Mouse (Mus musculus): ENCODE data around the gene Maged2. TPM values are rescaled to one million over a fixed set of nuclear protein-coding genes. Genes with fewer than 3 reads are reported as not detected.
"Not testable (repeated sequence)": the region's sequence is repeated elsewhere in the genome, so short reads cannot be mapped to it uniquely, and the experiment has no call there.

Maged2 gene
- 538 and 543 TPM in 2 replicates for polyA plus RNA-seq (2016; fragmentation: Nextera tagmentation; extraction: Ambion mirVana)

- Histone ChIP-seq H3K9ac (replicated peaks) (peak within 1 kb of the TSS; percentile 56), H3K27me3 (peaks cover 33% of the 10 kb centered on the region), H3K4me3 (replicated peaks) (peak within 1 kb of the TSS; percentile 49), H3K4me1 (replicated peaks) (peaks cover 9% of the 10 kb centered on the region; the same call in 1 of the 2 replicates), H3K27ac (peak within 1 kb of the TSS; percentile 87), H3K36me3 (peaks cover 30% of the 10 kb centered on the region), H3K9me3 (no peaks in the 10 kb centered on the region), H3K4me2 (peak within 1 kb of the TSS; percentile 54)
- WGBS: 18% methylated on average over 7 of the region's 7 CpGs
- ATAC-seq (ENCODE audit: insufficient number of reproducible peaks, insufficient read depth, low FRiP score, low TSS enrichment, low read depth): peak; percentile 54
Measured at GRCm38 (mm10) chrX:150814139-150814469, at the start of gene Maged2. Gene Maged2 (minus strand): TSS chrX:150814345.

- Histone ChIP-seq H3K27ac (no peak overlapping the region), H3K4me3 (replicated peaks) (no peak overlapping the region), H3K4me1 (replicated peaks) (no peaks in the 10 kb centered on the region), H3K36me3 (no peaks in the 10 kb centered on the region), H3K9me3 (no peaks in the 10 kb centered on the region), H3K4me2 (no peak overlapping the region), H3K27me3 (peaks cover 29% of the 10 kb centered on the region), H3K9ac (replicated peaks) (no peak overlapping the region)
- 79% methylated on average over 8 of the region's 8 CpGs for WGBS
- ATAC-seq (ENCODE audit: insufficient number of reproducible peaks, insufficient read depth, low FRiP score, low TSS enrichment, low read depth): no peak
Measured at GRCm38 (mm10) chrX:150848230-150848629, 34.1 kb upstream of the Maged2 start.

GRCm38 (mm10) chrX:150845480-150846205 lies 31.5 kb upstream of the Maged2 start:
- not testable (repeated sequence) for H3K9me3 ChIP-seq; H3K36me3 ChIP-seq; H3K9ac ChIP-seq (replicated peaks); H3K4me3 ChIP-seq (replicated peaks); H3K4me1 ChIP-seq (replicated peaks); H3K4me2 ChIP-seq
- peaks cover 12% of the 10 kb centered on the region for H3K27me3 ChIP-seq
- peak overlapping the region; percentile 70; the same call in 1 of the 2 replicates for H3K27ac ChIP-seq
- ATAC-seq (ENCODE audit: insufficient number of reproducible peaks, insufficient read depth, low FRiP score, low TSS enrichment, low read depth): peak; percentile 96
- 68% methylated on average over 4 of the region's 10 CpGs for WGBS

GRCm38 (mm10) chrX:150843257-150843656 lies 29.1 kb upstream of the Maged2 start:
- 86% methylated on average over 2 of the region's 4 CpGs for WGBS

GRCm38 (mm10) chrX:150830297-150830696 lies 16.2 kb upstream of the Maged2 start:
- no peak overlapping the region for H3K4me3 ChIP-seq (replicated peaks)
- H3K27ac ChIP-seq: no peak overlapping the region
- no peaks in the 10 kb centered on the region for H3K9me3 ChIP-seq
- H3K27me3 ChIP-seq: peaks cover 38% of the 10 kb centered on the region
- no peak overlapping the region for H3K4me2 ChIP-seq
- no peaks in the 10 kb centered on the region for H3K4me1 ChIP-seq (replicated peaks)
- no peaks in the 10 kb centered on the region for H3K36me3 ChIP-seq
- no peak for ATAC-seq (ENCODE audit: insufficient number of reproducible peaks, insufficient read depth, low FRiP score, low TSS enrichment, low read depth)
- WGBS: 86% methylated on average over 4 of the region's 4 CpGs
- no peak overlapping the region for H3K9ac ChIP-seq (replicated peaks)

More at GRCm38 (mm10) chrX:150843257-150843656, 29.1 kb upstream of the Maged2 start:
- not testable (repeated sequence) for H3K4me2 ChIP-seq; ATAC-seq (ENCODE audit: insufficient number of reproducible peaks, insufficient read depth, low FRiP score, low TSS enrichment, low read depth); H3K27ac ChIP-seq; H3K4me3 ChIP-seq (replicated peaks); H3K36me3 ChIP-seq; H3K4me1 ChIP-seq (replicated peaks); H3K9me3 ChIP-seq; H3K9ac ChIP-seq (replicated peaks)
- peaks cover 10% of the 10 kb centered on the region for H3K27me3 ChIP-seq

GRCm38 (mm10) chrX:150817278-150817677 lies 3.1 kb upstream of the Maged2 start:
- no peak for ATAC-seq (ENCODE audit: insufficient number of reproducible peaks, insufficient read depth, low FRiP score, low TSS enrichment, low read depth)
- no peak overlapping the region for H3K9ac ChIP-seq (replicated peaks)
- H3K4me1 ChIP-seq (replicated peaks): 0 out of 2 replicates have a peak, but pooled peaks cover 2% of the 10 kb centered on the region
- no peaks in the 10 kb centered on the region for H3K36me3 ChIP-seq
- no peak overlapping the region for H3K27ac ChIP-seq
- H3K4me2 ChIP-seq: no peak overlapping the region
- no peak overlapping the region for H3K4me3 ChIP-seq (replicated peaks)
- H3K27me3 ChIP-seq: peaks cover 26% of the 10 kb centered on the region
- H3K9me3 ChIP-seq: no peaks in the 10 kb centered on the region

GRCm38 (mm10) chrX:150815601-150816000 lies 1.5 kb upstream of the Maged2 start:
- no peak overlapping the region for H3K4me2 ChIP-seq
- H3K9me3 ChIP-seq: no peaks in the 10 kb centered on the region
- no peak overlapping the region for H3K4me3 ChIP-seq (replicated peaks)
- H3K4me1 ChIP-seq (replicated peaks): peaks cover 9% of the 10 kb centered on the region; the same call in 1 of the 2 replicates
- peaks cover 15% of the 10 kb centered on the region for H3K36me3 ChIP-seq
- no peak overlapping the region for H3K27ac ChIP-seq
- 68% methylated on average over 1 of the region's 1 CpGs for WGBS
- no peak overlapping the region for H3K9ac ChIP-seq (replicated peaks)
- no peak for ATAC-seq (ENCODE audit: insufficient number of reproducible peaks, insufficient read depth, low FRiP score, low TSS enrichment, low read depth)
- H3K27me3 ChIP-seq: peaks cover 30% of the 10 kb centered on the region

- H3K27me3 ChIP-seq: peaks cover 33% of the 10 kb centered on the region
- 16% methylated on average over 14 of the region's 16 CpGs for WGBS
Measured at GRCm38 (mm10) chrX:150813464-150814138, 544 bp downstream of the Maged2 start.

GRCm38 (mm10) chrX:150812787-150813298 lies 1.3 kb downstream of the Maged2 start:
- Histone ChIP-seq H3K4me2 (peak overlapping the region; percentile 66), H3K9me3 (no peaks in the 10 kb centered on the region), H3K9ac (replicated peaks) (peak overlapping the region; percentile 57), H3K4me1 (replicated peaks) (peaks cover 9% of the 10 kb centered on the region; the same call in 1 of the 2 replicates), H3K4me3 (replicated peaks) (peak overlapping the region; percentile 49), H3K36me3 (peaks cover 42% of the 10 kb centered on the region), H3K27ac (peak overlapping the region; percentile 87), H3K27me3 (peaks cover 29% of the 10 kb centered on the region; the same call in 1 of the 2 replicates)
- peak; percentile 96 for ATAC-seq (ENCODE audit: insufficient number of reproducible peaks, insufficient read depth, low FRiP score, low TSS enrichment, low read depth)
- WGBS: 21% methylated on average over 24 of the region's 24 CpGs

More at GRCm38 (mm10) chrX:150813464-150814138, 544 bp downstream of the Maged2 start:
- Histone ChIP-seq H3K4me1 (replicated peaks) (peaks cover 9% of the 10 kb centered on the region; the same call in 1 of the 2 replicates), H3K27ac (peak overlapping the region; percentile 87), H3K36me3 (peaks cover 35% of the 10 kb centered on the region), H3K9me3 (no peaks in the 10 kb centered on the region), H3K4me3 (replicated peaks) (peak overlapping the region; percentile 49), H3K9ac (replicated peaks) (peak overlapping the region; percentile 56), H3K4me2 (peak overlapping the region; percentile 54)
- ATAC-seq (ENCODE audit: insufficient number of reproducible peaks, insufficient read depth, low FRiP score, low TSS enrichment, low read depth): no peak; the same call in none of the 2 replicates

- ATAC-seq (ENCODE audit: insufficient number of reproducible peaks, insufficient read depth, low FRiP score, low TSS enrichment, low read depth); H3K4me2 ChIP-seq; H3K9me3 ChIP-seq; H3K4me3 ChIP-seq (replicated peaks); H3K27ac ChIP-seq; H3K4me1 ChIP-seq (replicated peaks); H3K9ac ChIP-seq (replicated peaks); H3K36me3 ChIP-seq: not testable (repeated sequence)
- peaks cover 10% of the 10 kb centered on the region for H3K27me3 ChIP-seq
- 88% methylated on average over 2 of the region's 4 CpGs for WGBS
Measured at GRCm38 (mm10) chrX:150800987-150801386, 13.2 kb downstream of the Maged2 start.

- H3K9ac ChIP-seq (replicated peaks); H3K9me3 ChIP-seq; H3K4me3 ChIP-seq (replicated peaks); H3K4me2 ChIP-seq; H3K27me3 ChIP-seq; H3K4me1 ChIP-seq (replicated peaks); H3K36me3 ChIP-seq: not testable (repeated sequence)
- peak; percentile 97 for ATAC-seq (ENCODE audit: insufficient number of reproducible peaks, insufficient read depth, low FRiP score, low TSS enrichment, low read depth)
- WGBS: 62% methylated on average over 4 of the region's 10 CpGs
- H3K27ac ChIP-seq: peak overlapping the region; percentile 56; the same call in 1 of the 2 replicates
Measured at GRCm38 (mm10) chrX:150798493-150799177, 15.5 kb downstream of the Maged2 start.
